ENCODE assay signal across 9 mouse cellular contexts in genomic region chr19:4232186-4232572, GRCm38 (mm10). TPM values are rescaled to one million over a fixed set of nuclear protein-coding genes. Genes with fewer than 3 reads are reported as not detected.
DNase-seq lines count a peak whose midpoint lies in the region; ATAC-seq and TF ChIP-seq lines count a peak whose summit lies in the region.
"Had no signal": no experiment of that assay in that cellular context is flagged by ENCODE, and none has a peak within 500 bp of the region (broad histone marks: within the 10 kb centered on the region; RNA-seq: fewer than 3 reads in every experiment).

No protein-coding gene starts in this region.

- peak overlapping the region; percentile 82 for H3K4me2 ChIP-seq in CH12.LX (ENCODE audit: insufficient read depth, low read depth, poor library complexity, severe bottlenecking)
- H3K4me2 ChIP-seq in forebrain, embryonic 11.5 days (ENCODE audit: low read depth, low read length, severe bottlenecking) = peak overlapping the region; percentile 90
- H3K4me2 ChIP-seq in liver, embryonic 11.5 days = peak overlapping the region; percentile 66

- DNase-seq in heart, adult 2 months = no peak
- no peak for DNase-seq in heart, adult 9 months (ENCODE audit: low spot score in 2 of 2)
- DNase-seq in CH12.LX (ENCODE audit: extremely low read depth) = peak; percentile 33
- no peak for DNase-seq in forebrain, embryonic 11.5 days (ENCODE audit: low spot score)
- DNase-seq in liver, embryonic 11.5 days (ENCODE audit: low spot score) = no peak
- no peak for DNase-seq in cerebellum, adult 11-12 months
- DNase-seq in embryo, embryonic 9.5 days (ENCODE audit: extremely low spot score) = no peak

- no peaks in the 10 kb centered on the region for H3K27me3 ChIP-seq in heart, adult 2 months (ENCODE audit: control insufficient read depth, insufficient read depth, low read length)
- peaks cover 6% of the 10 kb centered on the region for H3K27me3 ChIP-seq in CH12.LX (replicated peaks)
- no peaks in the 10 kb centered on the region for H3K27me3 ChIP-seq in forebrain, embryonic 11.5 days (ENCODE audit: control insufficient read depth, insufficient read depth, low read length)
- H3K27me3 ChIP-seq in liver, embryonic 11.5 days (replicated peaks; ENCODE audit: control insufficient read depth, insufficient read depth, low read length) = no peaks in the 10 kb centered on the region

- no peak for TF ChIP-seq RAD21 in CH12.LX (IDR thresholded peaks at IDR 0.05; ENCODE audit: low read depth, low read length)

- no peaks in the 10 kb centered on the region for H3K9me3 ChIP-seq in CH12.LX (replicated peaks; ENCODE audit: low read length)
- no peaks in the 10 kb centered on the region for H3K9me3 ChIP-seq in forebrain, embryonic 11.5 days (ENCODE audit: control insufficient read depth, low read length)
- no peaks in the 10 kb centered on the region for H3K9me3 ChIP-seq in liver, embryonic 11.5 days (ENCODE audit: control insufficient read depth, low read length)

- in situ Hi-C loops in CH12.LX (cut with MboI; ENCODE audit: low pct_ligation_motif_present, low pct_unique_long_range_greater_than_20kb, low sequenced_read_pairs) = no loop called here

- no peak for TF ChIP-seq EP300 in heart, adult 2 months (IDR thresholded peaks at IDR 0.05; ENCODE audit: insufficient read depth, low read depth, low read length)
- no peak for TF ChIP-seq EP300 in CH12.LX (IDR thresholded peaks at IDR 0.05; ENCODE audit: low read length)

- H3K27ac ChIP-seq in heart, adult 2 months = peak overlapping the region; percentile 99
- peak overlapping the region; percentile 88 for H3K27ac ChIP-seq in CH12.LX (ENCODE audit: insufficient read depth, low read depth)
- no peak overlapping the region for H3K27ac ChIP-seq in forebrain, embryonic 11.5 days (ENCODE audit: low read depth, low read length)
- H3K27ac ChIP-seq in liver, embryonic 11.5 days (ENCODE audit: low read depth, low read length) = peak overlapping the region; percentile 72

- TF ChIP-seq CTCF in heart, adult 2 months (IDR thresholded peaks at IDR 0.05) = no peak
- TF ChIP-seq CTCF in CH12.LX (conservative IDR thresholded peaks at IDR 0.05 in 1 of 2, IDR thresholded peaks at IDR 0.05 in 1 of 2; ENCODE audit: low read depth in 2 of 2, low read length in 2 of 2) = no peak

- no peaks in the 10 kb centered on the region for H3K36me3 ChIP-seq in heart, adult 2 months (ENCODE audit: control insufficient read depth, insufficient read depth, low read length)
- H3K36me3 ChIP-seq in CH12.LX (replicated peaks in 1 of 2; ENCODE audit: control insufficient read depth in 1 of 2, insufficient read depth in 1 of 2, low read length in 1 of 2) = peaks cover 0 to 5% of the 10 kb centered on the region in 2 experiments
- H3K36me3 ChIP-seq in forebrain, embryonic 11.5 days (ENCODE audit: control insufficient read depth, insufficient read depth, low read length) = no peaks in the 10 kb centered on the region
- no peaks in the 10 kb centered on the region for H3K36me3 ChIP-seq in liver, embryonic 11.5 days (ENCODE audit: control insufficient read depth, insufficient read depth, low read length)

- dilution Hi-C loops in CH12.LX (cut with MboI; ENCODE audit: extremely low pct_ligation_motif_present, extremely low pct_unique_long_range_greater_than_20kb, low sequenced_read_pairs) = no loop called here

- peak overlapping the region; percentile 68 for H3K9ac ChIP-seq in heart, adult 2 months (ENCODE audit: low read depth, low read length)
- H3K9ac ChIP-seq in CH12.LX (ENCODE audit: insufficient read depth, low read depth) = peak overlapping the region; percentile 82
- peak overlapping the region; percentile 58 for H3K9ac ChIP-seq in forebrain, embryonic 11.5 days (ENCODE audit: low read length)
- H3K9ac ChIP-seq in liver, embryonic 11.5 days (ENCODE audit: low read depth, low read length) = peak overlapping the region; percentile 58; the same call in 1 of the 2 replicates

- 0% methylated on average over 2 of the region's 2 CpGs for WGBS in heart, adult 2 months
- 46% methylated on average over 2 of the region's 2 CpGs for WGBS in forebrain, embryonic 11.5 days
- WGBS in liver, embryonic 11.5 days = 13% methylated on average over 2 of the region's 2 CpGs

- H3K79me2 ChIP-seq in heart, adult 2 months (replicated peaks; ENCODE audit: control insufficient read depth, insufficient read depth, low read length) = no peaks in the 10 kb centered on the region
- no peaks in the 10 kb centered on the region for H3K79me2 ChIP-seq in CH12.LX (replicated peaks; ENCODE audit: control insufficient read depth, extremely low read depth, insufficient read depth, poor library complexity, severe bottlenecking)

- intact Hi-C loops in heart, adult 2 months (cut with DNase I) = no loop called here

- TF ChIP-seq POLR2A in heart, adult 2 months (IDR thresholded peaks at IDR 0.05; ENCODE audit: insufficient read depth, low read depth, low read length) = no peak
- no peak for TF ChIP-seq POLR2A in CH12.LX (IDR thresholded peaks at IDR 0.05; ENCODE audit: low read depth, low read length)

- H3K4me1 ChIP-seq in heart, adult 2 months (ENCODE audit: control insufficient read depth, insufficient read depth, low read length) = peaks cover 10% of the 10 kb centered on the region
- peaks cover 24 to 53% of the 10 kb centered on the region in 2 experiments for H3K4me1 ChIP-seq in CH12.LX (ENCODE audit: control insufficient read depth in 1 of 2, insufficient read depth in 2 of 2)
- no peaks in the 10 kb centered on the region; the same call in 1 of the 2 replicates for H3K4me1 ChIP-seq in forebrain, embryonic 11.5 days (replicated peaks; ENCODE audit: control insufficient read depth, insufficient read depth, low read length)
- peaks cover 4% of the 10 kb centered on the region for H3K4me1 ChIP-seq in liver, embryonic 11.5 days (replicated peaks; ENCODE audit: control insufficient read depth, insufficient read depth, low read length)

- no peak for ATAC-seq in forebrain, embryonic 11.5 days (replicated peaks; ENCODE audit: low FRiP score)
- ATAC-seq in liver, embryonic 11.5 days (replicated peaks; ENCODE audit: low FRiP score) = 0 out of 2 replicates have a peak, but pooled peaks have one; percentile 9
- peak; percentile 11; the same call in 1 of the 2 replicates for ATAC-seq in neutrophil, adult 5-6 weeks (ENCODE audit: extremely low read depth, insufficient number of reproducible peaks, low FRiP score, poor library complexity, severe bottlenecking)

- H3K4me3 ChIP-seq in heart, adult 2 months = peak overlapping the region; percentile 68
- peak overlapping the region; percentile 63 to 75 (median 68) for H3K4me3 ChIP-seq in CH12.LX (replicated peaks in 1 of 3; ENCODE audit: low read depth in 2 of 3, low read length in 2 of 3, poor library complexity in 1 of 3)
- peak overlapping the region; percentile 50 for H3K4me3 ChIP-seq in forebrain, embryonic 11.5 days (ENCODE audit: low read depth, low read length)
- peak overlapping the region; percentile 64 for H3K4me3 ChIP-seq in liver, embryonic 11.5 days (ENCODE audit: low read depth, low read length)

TF ChIP-seq in CH12.LX, 34 proteins besides CTCF, POLR2A, EP300 and RAD21 (continues in another document):
- TF ChIP-seq TCF12 (IDR thresholded peaks at IDR 0.05; ENCODE audit: low read depth, low read length) (no peak), KAT2A (IDR thresholded peaks at IDR 0.05; ENCODE audit: insufficient replicate concordance, low read length) (no peak), USF1 (IDR thresholded peaks at IDR 0.05; ENCODE audit: low read depth, low read length) (no peak)

RNA-seq across cellular contexts. Expression of gene Pold4, which starts 0.5 kb away (rescaled TPM):
- total RNA-seq in heart, adult 2 months (2021) = 10 to 100 TPM in 1 of 2 experiments, 1 to 10 TPM in 1; 9.2 to 12.0 TPM
- 36.9 and 48.1 TPM in 2 replicates for polyA plus RNA-seq in heart, adult 2 months (2012; rRNA removed)
- total RNA-seq in CH12.LX (2012; rRNA removed) = 35.0 and 53.4 TPM in 2 replicates
- total RNA-seq in CH12.LX (2014; rRNA removed) = 61.5 and 76.4 TPM in 2 replicates
- 35.1 and 36.8 TPM in 2 replicates for polyA plus RNA-seq in CH12.LX (2012; ENCODE audit: insufficient read length, low read depth)
- 8.0 and 8.8 TPM in 2 replicates for polyA plus RNA-seq in forebrain, embryonic 11.5 days (2014; fragmentation: Nextera tagmentation; extraction: Ambion mirVana)
- 22.1 and 24.9 TPM in 2 replicates for polyA plus RNA-seq in liver, embryonic 11.5 days (2014; fragmentation: Nextera tagmentation; extraction: Ambion mirVana)
- 228 and 251 TPM in 2 replicates for total RNA-seq in neutrophil, adult 5-6 weeks (2017)

RNA-seq across cellular contexts. Expression of gene AC109138.7, which starts 18.0 kb away (rescaled TPM):
- total RNA-seq in heart, adult 2 months (2021) = not detected
- 15.3 TPM in 1 of 2 replicates, not detected in the other for polyA plus RNA-seq in heart, adult 2 months (2012; rRNA removed)
- total RNA-seq in CH12.LX (2012; rRNA removed) (not detected in 2 replicates), CH12.LX (2014; rRNA removed) (not detected in 2 replicates)
- polyA plus RNA-seq in CH12.LX (2012; ENCODE audit: insufficient read length, low read depth) = not detected in 2 replicates
- polyA plus RNA-seq in forebrain, embryonic 11.5 days (2014; fragmentation: Nextera tagmentation; extraction: Ambion mirVana) = not detected in 2 replicates
- not detected in 2 replicates for polyA plus RNA-seq in liver, embryonic 11.5 days (2014; fragmentation: Nextera tagmentation; extraction: Ambion mirVana)
- not detected in 2 replicates for total RNA-seq in neutrophil, adult 5-6 weeks (2017)
- polyA plus RNA-seq: large intestine, adult 2 months had no signal

RNA-seq across cellular contexts. Expression of gene Clcf1, which starts 18.1 kb away (rescaled TPM):
- 1 to 10 TPM in 1 of 2 experiments, under 1 TPM in 1; 0.55 to 1.0 TPM for total RNA-seq in heart, adult 2 months (2021)
- 2.8 and 5.4 TPM in 2 replicates for polyA plus RNA-seq in heart, adult 2 months (2012; rRNA removed)
- total RNA-seq in CH12.LX (2012; rRNA removed) = 0.29 and 1.0 TPM in 2 replicates
- 0.28 TPM in 1 of 2 replicates, not detected in the other for total RNA-seq in CH12.LX (2014; rRNA removed)
- 0.09 TPM in 1 of 2 replicates, not detected in the other for polyA plus RNA-seq in CH12.LX (2012; ENCODE audit: insufficient read length, low read depth)
- 1.0 and 1.8 TPM in 2 replicates for polyA plus RNA-seq in forebrain, embryonic 11.5 days (2014; fragmentation: Nextera tagmentation; extraction: Ambion mirVana)
- 1.9 and 2.4 TPM in 2 replicates for polyA plus RNA-seq in liver, embryonic 11.5 days (2014; fragmentation: Nextera tagmentation; extraction: Ambion mirVana)
- total RNA-seq in neutrophil, adult 5-6 weeks (2017) = 52.0 and 61.9 TPM in 2 replicates

RNA-seq across cellular contexts. Expression of gene Rad9a, which starts 30.7 kb away (rescaled TPM):
- 1 to 10 TPM; 4.1 to 4.4 TPM for total RNA-seq in heart, adult 2 months (2021)
- 13.5 and 13.9 TPM in 2 replicates for polyA plus RNA-seq in heart, adult 2 months (2012; rRNA removed)
- total RNA-seq in CH12.LX (2012; rRNA removed) (20.5 and 22.4 TPM in 2 replicates), CH12.LX (2014; rRNA removed) (11.5 and 14.3 TPM in 2 replicates)
- 20.0 and 21.7 TPM in 2 replicates for polyA plus RNA-seq in CH12.LX (2012; ENCODE audit: insufficient read length, low read depth)
- polyA plus RNA-seq in forebrain, embryonic 11.5 days (2014; fragmentation: Nextera tagmentation; extraction: Ambion mirVana) = 49.9 and 52.6 TPM in 2 replicates
- 35.7 and 38.8 TPM in 2 replicates for polyA plus RNA-seq in liver, embryonic 11.5 days (2014; fragmentation: Nextera tagmentation; extraction: Ambion mirVana)
- 35.1 and 44.3 TPM in 2 replicates for total RNA-seq in neutrophil, adult 5-6 weeks (2017)

RNA-seq across cellular contexts. Expression of gene Ssh3, which starts 36.8 kb away (rescaled TPM):
- total RNA-seq in heart, adult 2 months (2021) = 1 to 10 TPM; 6.7 to 7.3 TPM
- 13.7 and 15.9 TPM in 2 replicates for polyA plus RNA-seq in heart, adult 2 months (2012; rRNA removed)
- total RNA-seq in CH12.LX (2012; rRNA removed) (30.0 and 33.4 TPM in 2 replicates), CH12.LX (2014; rRNA removed) (5.6 and 6.9 TPM in 2 replicates)
- 12.3 and 13.2 TPM in 2 replicates for polyA plus RNA-seq in CH12.LX (2012; ENCODE audit: insufficient read length, low read depth)
- 3.3 and 4.2 TPM in 2 replicates for polyA plus RNA-seq in forebrain, embryonic 11.5 days (2014; fragmentation: Nextera tagmentation; extraction: Ambion mirVana)
- polyA plus RNA-seq in liver, embryonic 11.5 days (2014; fragmentation: Nextera tagmentation; extraction: Ambion mirVana) = 3.2 and 3.3 TPM in 2 replicates
- total RNA-seq in neutrophil, adult 5-6 weeks (2017) = 48.0 and 59.8 TPM in 2 replicates
